Mouse (Mus musculus): ENCODE data around the gene Hspa1b. TPM values are rescaled to one million over a fixed set of nuclear protein-coding genes. Genes with fewer than 3 reads are reported as not detected.
"Not testable (repeated sequence)": the region's sequence is repeated elsewhere in the genome, so short reads cannot be mapped to it uniquely, and the experiment has no call there.

Gene Hspa1b
- polyA plus RNA-seq, 1 experiment: 17.1 TPM

DNA sequence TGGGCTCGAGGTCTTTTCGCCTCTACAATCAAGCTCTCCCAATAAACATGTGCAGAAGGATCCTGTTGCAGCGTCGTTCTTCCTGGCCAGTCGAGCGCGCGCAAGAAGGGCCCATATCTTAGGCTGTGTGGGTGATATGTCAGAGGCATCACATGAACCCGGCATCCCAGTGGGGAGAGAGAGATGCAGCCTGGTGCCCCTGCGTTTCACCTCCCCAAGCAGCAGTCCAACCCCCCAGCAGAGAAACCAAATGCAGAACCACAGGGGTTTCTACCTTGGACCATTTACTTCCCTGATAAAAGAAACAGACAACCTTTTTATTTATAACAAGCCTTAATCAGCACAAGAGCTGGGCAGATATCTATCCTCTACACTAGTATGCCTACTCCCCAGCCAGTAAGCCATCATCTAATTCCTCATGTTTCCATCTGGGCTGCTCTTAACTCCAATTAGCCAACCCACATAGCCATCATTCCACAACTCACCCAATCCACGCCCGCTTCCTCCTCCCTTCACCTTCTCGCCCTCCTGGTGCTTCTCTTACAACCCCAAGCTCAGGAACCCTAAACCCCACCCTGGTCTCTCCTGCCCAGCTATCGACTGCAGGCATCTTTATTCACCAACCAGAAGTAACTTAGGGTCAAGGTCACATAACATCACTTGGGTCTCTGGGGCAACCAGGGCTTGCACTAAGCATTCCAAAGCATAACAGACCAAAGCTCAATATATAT, 37.5 kb upstream of the Hspa1b start:
- H3K36me3 ChIP-seq (ENCODE audit: control insufficient read depth, insufficient read depth, low read length): 0 out of 2 replicates have a peak, but pooled peaks cover 1% of the 10 kb centered on the region
- TF ChIP-seq POLR2A (IDR thresholded peaks at IDR 0.05; ENCODE audit: low read depth, low read length): no peak
- TF ChIP-seq CTCF (IDR thresholded peaks at IDR 0.05; ENCODE audit: extremely low read depth, insufficient read length, insufficient replicate concordance, low read depth, low read length): no peak
- no peak overlapping the region for H3K27ac ChIP-seq (ENCODE audit: insufficient read depth, low read depth, low read length)
- 76% methylated on average over 13 of the region's 14 CpGs for WGBS
- H3K27me3 ChIP-seq (ENCODE audit: control insufficient read depth, insufficient read depth, low read length): no peaks in the 10 kb centered on the region
- H3K4me3 ChIP-seq (ENCODE audit: low read depth, low read length): peak overlapping the region; percentile 14
- H3K4me1 ChIP-seq (ENCODE audit: control insufficient read depth, insufficient read depth, insufficient read length, low read length): peaks cover 5% of the 10 kb centered on the region

GRCm38 (mm10) chr17:34995927-34996326, 36.9 kb upstream of the Hspa1b start:
- not testable (repeated sequence) for H3K4me3 ChIP-seq (ENCODE audit: low read depth, low read length); H3K36me3 ChIP-seq (ENCODE audit: control insufficient read depth, insufficient read depth, low read length); H3K4me1 ChIP-seq (ENCODE audit: control insufficient read depth, insufficient read depth, insufficient read length, low read length); H3K27me3 ChIP-seq (ENCODE audit: control insufficient read depth, insufficient read depth, low read length); H3K27ac ChIP-seq (ENCODE audit: insufficient read depth, low read depth, low read length)
- WGBS: 86% methylated on average over 4 of the region's 4 CpGs

DNA sequence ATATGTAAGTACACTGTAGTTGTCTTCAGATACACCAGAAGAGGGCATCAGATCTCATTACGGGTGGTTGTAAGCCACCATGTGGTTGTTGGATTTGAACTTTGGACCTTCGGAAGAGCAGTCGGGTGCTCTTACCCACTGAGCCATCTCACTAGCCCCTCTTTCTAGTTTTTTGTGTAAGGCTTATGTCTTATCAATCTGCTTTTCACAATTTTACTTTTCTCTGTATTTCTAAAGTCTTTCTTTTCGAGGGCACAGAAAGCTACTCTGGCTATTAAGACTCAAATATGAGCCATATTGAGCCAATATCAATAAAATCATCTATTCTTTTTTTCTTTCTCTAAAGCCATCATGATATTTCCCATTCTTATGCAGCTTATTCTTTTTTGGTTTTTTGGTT, 36.2 kb upstream of the Hspa1b start:
- 50% methylated on average over 4 of the region's 4 CpGs for WGBS
- H3K27ac ChIP-seq (ENCODE audit: insufficient read depth, low read depth, low read length): not testable (repeated sequence)

GRCm38 (mm10) chr17:34994751-34995150, 35.7 kb upstream of the Hspa1b start:
- TF ChIP-seq CTCF (IDR thresholded peaks at IDR 0.05; ENCODE audit: extremely low read depth, insufficient read length, insufficient replicate concordance, low read depth, low read length) (no peak), POLR2A (IDR thresholded peaks at IDR 0.05; ENCODE audit: low read depth, low read length) (no peak)
- H3K36me3 ChIP-seq (ENCODE audit: control insufficient read depth, insufficient read depth, low read length): 0 out of 2 replicates have a peak, but pooled peaks cover 3% of the 10 kb centered on the region
- peaks cover 5% of the 10 kb centered on the region for H3K4me1 ChIP-seq (ENCODE audit: control insufficient read depth, insufficient read depth, insufficient read length, low read length)
- no peaks in the 10 kb centered on the region for H3K27me3 ChIP-seq (ENCODE audit: control insufficient read depth, insufficient read depth, low read length)
- no peak overlapping the region for H3K27ac ChIP-seq (ENCODE audit: insufficient read depth, low read depth, low read length)
- no peak overlapping the region for H3K4me3 ChIP-seq (ENCODE audit: low read depth, low read length)

More for the DNA sequence above, 36.2 kb upstream of the Hspa1b start:
- not testable (repeated sequence) for H3K4me1 ChIP-seq (ENCODE audit: control insufficient read depth, insufficient read depth, insufficient read length, low read length); H3K4me3 ChIP-seq (ENCODE audit: low read depth, low read length); H3K27me3 ChIP-seq (ENCODE audit: control insufficient read depth, insufficient read depth, low read length); H3K36me3 ChIP-seq (ENCODE audit: control insufficient read depth, insufficient read depth, low read length)

DNA sequence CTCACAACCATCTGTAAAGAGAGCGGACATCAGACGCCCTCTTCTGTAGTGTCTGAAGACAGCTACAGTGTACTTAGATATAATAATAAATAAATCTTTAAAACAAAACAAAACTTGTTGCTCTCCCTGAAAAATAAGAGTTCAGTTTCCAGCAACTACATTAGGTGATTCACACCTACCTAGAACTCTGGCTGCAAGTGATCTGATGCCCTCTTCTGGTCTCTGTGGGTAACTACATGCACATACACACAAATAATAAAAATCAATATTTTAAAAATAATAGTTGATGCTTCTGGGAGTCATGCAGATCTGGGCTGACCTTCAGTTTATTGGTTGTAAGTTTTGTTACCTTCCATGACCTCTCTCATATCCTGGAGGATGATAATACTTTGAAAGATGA, 25.2 kb upstream of the Hspa1b start:
- no peaks in the 10 kb centered on the region for H3K27me3 ChIP-seq (ENCODE audit: control insufficient read depth, insufficient read depth, low read length)
- WGBS: 72% methylated on average over 2 of the region's 2 CpGs
- H3K27ac ChIP-seq (ENCODE audit: insufficient read depth, low read depth, low read length): no peak overlapping the region
- H3K36me3 ChIP-seq (ENCODE audit: control insufficient read depth, insufficient read depth, low read length): peaks cover 16% of the 10 kb centered on the region
- no peak overlapping the region for H3K4me3 ChIP-seq (ENCODE audit: low read depth, low read length)
- no peak for TF ChIP-seq CTCF (IDR thresholded peaks at IDR 0.05; ENCODE audit: extremely low read depth, insufficient read length, insufficient replicate concordance, low read depth, low read length)
- TF ChIP-seq POLR2A (IDR thresholded peaks at IDR 0.05; ENCODE audit: low read depth, low read length): no peak
- H3K4me1 ChIP-seq (ENCODE audit: control insufficient read depth, insufficient read depth, insufficient read length, low read length): peaks cover 4% of the 10 kb centered on the region; the same call in 1 of the 2 replicates

DNA sequence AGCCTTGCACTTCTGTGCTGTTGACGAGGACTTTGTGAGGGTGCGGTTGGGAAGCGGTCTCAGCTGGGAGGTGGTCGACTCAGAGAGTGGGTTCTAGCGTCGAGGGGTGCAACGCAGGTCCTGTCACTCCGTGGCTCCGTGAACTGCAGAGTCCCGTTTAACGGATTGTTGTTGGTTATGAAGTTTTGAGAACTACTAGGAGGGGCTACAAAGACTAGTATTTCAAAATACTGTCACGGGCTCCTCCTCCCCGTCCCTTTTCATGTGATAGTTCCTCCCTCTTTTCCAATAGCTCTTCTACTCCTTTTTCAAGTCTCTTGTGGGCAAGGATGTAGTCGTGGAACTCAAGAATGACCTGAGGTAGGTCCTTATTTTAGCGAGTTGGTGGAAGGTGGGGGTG, 23.3 kb upstream of the Hspa1b start:
- Histone ChIP-seq H3K27me3 (ENCODE audit: control insufficient read depth, insufficient read depth, low read length) (no peaks in the 10 kb centered on the region), H3K4me3 (ENCODE audit: low read depth, low read length) (peak overlapping the region; percentile 81), H3K27ac (ENCODE audit: insufficient read depth, low read depth, low read length) (no peak overlapping the region; the same call in 1 of the 2 replicates), H3K4me1 (ENCODE audit: control insufficient read depth, insufficient read depth, insufficient read length, low read length) (peaks cover 4% of the 10 kb centered on the region; the same call in 1 of the 2 replicates), H3K36me3 (ENCODE audit: control insufficient read depth, insufficient read depth, low read length) (peaks cover 16% of the 10 kb centered on the region)
- TF ChIP-seq POLR2A (IDR thresholded peaks at IDR 0.05; ENCODE audit: low read depth, low read length): no peak
- TF ChIP-seq CTCF (IDR thresholded peaks at IDR 0.05; ENCODE audit: extremely low read depth, insufficient read length, insufficient replicate concordance, low read depth, low read length): no peak
- under 1% methylated on average over 15 of the region's 15 CpGs for WGBS

GRCm38 (mm10) chr17:34981690-34982180, 22.7 kb upstream of the Hspa1b start, which contains the start of gene Lsm2:
TSS of gene Lsm2 (plus strand) at chr17:34981862.
- peak within 1 kb of the TSS; percentile 81 for H3K4me3 ChIP-seq (ENCODE audit: low read depth, low read length)
- WGBS: under 1% methylated on average over 58 of the region's 58 CpGs
- H3K27me3 ChIP-seq (ENCODE audit: control insufficient read depth, insufficient read depth, low read length): no peaks in the 10 kb centered on the region
- TF ChIP-seq CTCF (IDR thresholded peaks at IDR 0.05; ENCODE audit: extremely low read depth, insufficient read length, insufficient replicate concordance, low read depth, low read length) (no peak), POLR2A (IDR thresholded peaks at IDR 0.05; ENCODE audit: low read depth, low read length) (peak; percentile 72)
- H3K27ac ChIP-seq (ENCODE audit: insufficient read depth, low read depth, low read length): peak within 1 kb of the TSS; percentile 93
- peaks cover 16% of the 10 kb centered on the region for H3K36me3 ChIP-seq (ENCODE audit: control insufficient read depth, insufficient read depth, low read length)
- peaks cover 4% of the 10 kb centered on the region; the same call in 1 of the 2 replicates for H3K4me1 ChIP-seq (ENCODE audit: control insufficient read depth, insufficient read depth, insufficient read length, low read length)

Data from small intestine, adult 2 months (tissue).